In the genomic region with DNA sequence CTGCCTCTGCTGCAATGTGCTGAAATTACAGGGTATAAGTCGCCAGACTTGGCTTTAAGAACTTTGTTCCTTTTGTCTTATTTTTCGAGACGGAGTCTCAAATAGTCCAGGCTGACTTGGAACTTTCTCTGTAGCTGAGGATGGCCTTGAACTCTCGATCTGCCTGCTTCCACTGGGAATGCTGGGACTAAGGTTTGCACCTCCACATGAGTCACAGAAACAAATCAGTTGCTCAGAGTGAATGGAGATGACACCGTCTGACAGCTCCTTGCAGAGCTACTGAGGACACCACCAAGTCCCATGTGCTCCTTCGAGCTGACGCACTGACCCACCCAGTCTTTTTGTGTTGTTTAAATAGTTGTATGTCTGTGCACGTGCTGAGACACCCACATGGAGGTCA, we compare ENCODE assay signal across 11 mouse cellular contexts.
"Had no signal": no experiment of that assay in that cellular context is flagged by ENCODE, and none has a peak within 500 bp of the region (broad histone marks: within the 10 kb centered on the region; RNA-seq: fewer than 3 reads in every experiment).

No protein-coding gene starts in this region.

- H3K27ac ChIP-seq: limb, embryonic 12.5 days; stomach, embryonic 15.5 days had no signal

- ATAC-seq: lung, postnatal 0 days; midbrain, embryonic 13.5 days had no signal

- DNase-seq: kidney, postnatal 25 days; liver; liver, embryonic 13.5 days; liver, postnatal 0 days; lung, postnatal 36 days; right cerebral cortex, postnatal 14 days; thymus, postnatal 4 days had no signal

- H3K4me2 ChIP-seq: limb, embryonic 12.5 days; liver, embryonic 13.5 days; midbrain, embryonic 13.5 days; stomach, embryonic 15.5 days had no signal

- H3K9me3 ChIP-seq: limb, embryonic 12.5 days; liver, embryonic 13.5 days; midbrain, embryonic 13.5 days; stomach, embryonic 15.5 days had no signal

- H3K4me1 ChIP-seq: limb, embryonic 12.5 days; stomach, embryonic 15.5 days had no signal

- H3K4me3 ChIP-seq: limb, embryonic 12.5 days; liver, embryonic 13.5 days; midbrain, embryonic 13.5 days; stomach, embryonic 15.5 days had no signal

- H3K9ac ChIP-seq: limb, embryonic 12.5 days; liver, postnatal 0 days; midbrain, embryonic 13.5 days; stomach, embryonic 15.5 days had no signal

- H3K27me3 ChIP-seq: limb, embryonic 12.5 days; liver, embryonic 13.5 days; midbrain, embryonic 13.5 days; stomach, embryonic 15.5 days had no signal
